Mouse (Mus musculus) liver, postnatal 0 days (tissue): Measurements from ENCODE around the gene Mlxipl. TPM values are rescaled to one million over a fixed set of nuclear protein-coding genes. Genes with fewer than 3 reads are reported as not detected.
A peak's percentile ranks its signal among the peaks of the same experiment; 100 is the strongest.

Experiments
- ATAC-seq: fragments of 200-750 bp; cut with Nextera tagmentation; 2 replicates; pipeline ENCODE4 v1.8.0; 2017; ENCODE audit warnings: mild to moderate bottlenecking, moderate library complexity
- DNase-seq: peaks from one replicate; pipeline ENCODE4 v3.0.0-alpha.2; 2016
- H3K27ac ChIP-seq: fragments of 300-500 bp; sonication (generic); 2 replicates; pipeline ENCODE4 v1.5.1; 2014; ENCODE audit warnings: antibody characterized with exemption, moderate library complexity, mild to moderate bottlenecking, low read depth
- H3K27me3 ChIP-seq: fragments of 300-500 bp; sonication (generic); 2 replicates; pipeline ENCODE4 v1.6.1; 2014; ENCODE audit warnings: low read length, control low read depth, mixed read lengths; ENCODE audit not compliant: insufficient read depth
- H3K36me3 ChIP-seq: fragments of 300-500 bp; sonication (generic); replicated peaks from 2 replicates; pipeline ENCODE4 v1.6.1; 2014; ENCODE audit warnings: mild to moderate bottlenecking, control low read depth, low read length, moderate library complexity, mixed read lengths; ENCODE audit not compliant: insufficient read depth
- H3K4me1 ChIP-seq: fragments of 300-500 bp; sonication (generic); 2 replicates; pipeline ENCODE4 v1.6.1; 2014; ENCODE audit warnings: antibody characterized with exemption, mild to moderate bottlenecking, control low read depth; ENCODE audit not compliant: insufficient read depth
- H3K4me2 ChIP-seq: fragments of 300-500 bp; sonication (generic); 2 replicates; pipeline ENCODE4 v1.6.1; 2014; ENCODE audit warnings: low read depth, mild to moderate bottlenecking, low read length, moderate library complexity, mixed read lengths
- H3K4me3 ChIP-seq: fragments of 300-500 bp; sonication (generic); 2 replicates; pipeline ENCODE4 v1.5.1; 2014; ENCODE audit warnings: low read depth, low read length
- H3K9ac ChIP-seq: fragments of 300-500 bp; sonication (generic); replicated peaks from 2 replicates; pipeline ENCODE4 v1.6.1; 2014; ENCODE audit warnings: mild to moderate bottlenecking, moderate library complexity
- H3K9me3 ChIP-seq: fragments of 300-500 bp; sonication (generic); 2 replicates; pipeline ENCODE4 v1.6.1; 2016; ENCODE audit warnings: mild to moderate bottlenecking, control low read depth, low read length, mixed read lengths
- CTCF ChIP-seq: sonication (generic); IDR thresholded peaks from 2 replicates; pipeline ENCODE4 v1.5.1; 2016; ENCODE audit warnings: antibody characterized with exemption, low read depth
- EP300 ChIP-seq: IDR thresholded peaks from 2 replicates; pipeline ENCODE4 v1.6.1; 2016; ENCODE audit warnings: antibody characterized with exemption, low read depth, mild to moderate bottlenecking
- WGBS: fragments of 180-500 bp; shearing (Covaris S2); extraction: QIAGEN DNeasy Blood & Tissue Kit; methylation state at CpG from one replicate; pipeline ENCODE4 v1.1.7; 2014; ENCODE audit not compliant: insufficient replicate concordance; 5-methylcytosine and 5-hydroxymethylcytosine counted together
- polyA plus RNA-seq: library from polyadenylated mRNA; unstranded; fragments of >200 nt; fragmentation: Nextera tagmentation; extraction: Ambion mirVana; gene quantifications from 2 replicates; pipeline ENCODE4 v1.2.1, GENCODE M21; 2015

Mlxipl gene
- polyA plus RNA-seq, 1 experiment from 2014 or later, result 18.2 TPM

DNA sequence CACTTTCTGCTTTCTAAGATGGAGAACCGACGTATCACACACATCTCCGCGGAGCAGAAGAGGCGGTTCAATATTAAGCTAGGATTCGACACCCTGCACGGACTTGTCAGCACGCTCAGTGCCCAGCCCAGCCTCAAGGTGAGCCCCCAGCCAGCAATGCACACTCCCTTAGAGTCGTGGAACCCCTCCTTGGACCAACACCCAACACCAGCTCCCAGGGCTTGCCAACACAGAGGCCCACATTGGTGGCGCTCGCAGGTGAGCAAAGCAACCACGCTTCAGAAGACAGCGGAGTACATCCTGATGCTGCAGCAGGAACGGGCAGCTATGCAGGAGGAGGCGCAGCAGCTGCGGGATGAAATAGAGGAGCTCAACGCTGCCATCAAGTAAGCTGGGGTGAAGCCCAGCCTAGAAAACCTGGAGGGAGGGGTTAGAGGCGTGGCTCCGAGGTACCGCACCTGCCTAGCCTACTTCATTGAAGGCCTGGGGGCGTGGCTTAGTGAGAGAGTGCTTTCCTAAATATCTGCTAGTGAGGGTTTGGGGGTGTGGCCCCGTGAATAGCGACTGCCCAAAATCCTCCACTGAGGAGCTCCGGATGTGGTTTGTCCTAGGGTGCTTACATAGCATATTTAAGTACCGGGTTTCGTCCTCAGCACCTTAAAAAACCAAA lies 44.2 kb downstream of the Mlxipl start:
- no peak overlapping the region for H3K4me3 ChIP-seq
- ATAC-seq (peak; percentile 33), DNase-seq (peak; percentile 52)
- H3K4me1 ChIP-seq, result peaks cover 11% of the 10 kb centered on the region; the same call in 1 of the 2 replicates
- H3K27me3 ChIP-seq, result peaks cover 10% of the 10 kb centered on the region; the same call in 1 of the 2 replicates
- no peaks in the 10 kb centered on the region for H3K9me3 ChIP-seq
- 17% methylated on average over 26 of the region's 26 CpGs for WGBS
- TF ChIP-seq CTCF (no peak), EP300 (no peak)
- H3K36me3 ChIP-seq, result 0 out of 2 replicates have a peak, but pooled peaks cover 7% of the 10 kb centered on the region
- no peak overlapping the region for H3K9ac ChIP-seq
- peak overlapping the region; percentile 64 for H3K4me2 ChIP-seq
- H3K27ac ChIP-seq, result no peak overlapping the region

DNA sequence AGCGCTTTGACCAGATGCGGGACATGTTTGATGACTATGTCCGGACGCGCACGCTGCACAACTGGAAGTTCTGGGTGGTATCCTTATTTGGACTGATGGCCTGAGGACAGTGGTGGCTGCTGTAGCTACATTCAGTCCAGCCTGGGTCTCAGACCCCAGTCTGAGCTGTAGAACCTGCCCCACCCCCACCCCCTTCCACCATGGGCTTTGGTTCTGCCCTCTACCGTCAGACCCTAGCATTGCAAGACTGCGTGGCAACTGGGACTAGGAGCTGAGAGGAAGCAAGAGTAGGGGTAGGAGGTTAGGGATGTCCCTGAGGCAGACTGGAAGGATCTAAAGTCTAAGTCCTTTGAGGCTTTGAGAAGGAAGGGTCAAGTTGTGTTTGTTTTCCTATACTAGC lies 44.8 kb downstream of the Mlxipl start:
- peaks cover 11% of the 10 kb centered on the region; the same call in 1 of the 2 replicates for H3K4me1 ChIP-seq
- no peak overlapping the region for H3K9ac ChIP-seq
- peak overlapping the region; percentile 64 for H3K4me2 ChIP-seq
- DNase-seq, result peak; percentile 59
- no peaks in the 10 kb centered on the region for H3K9me3 ChIP-seq
- H3K36me3 ChIP-seq, result 0 out of 2 replicates have a peak, but pooled peaks cover 3% of the 10 kb centered on the region
- 42% methylated on average over 8 of the region's 8 CpGs for WGBS
- H3K27me3 ChIP-seq, result peaks cover 10% of the 10 kb centered on the region; the same call in 1 of the 2 replicates
- ATAC-seq, result no peak
- TF ChIP-seq EP300, result no peak
- TF ChIP-seq CTCF, result peak; percentile 68
- H3K4me3 ChIP-seq, result no peak overlapping the region
- H3K27ac ChIP-seq, result no peak overlapping the region

DNA sequence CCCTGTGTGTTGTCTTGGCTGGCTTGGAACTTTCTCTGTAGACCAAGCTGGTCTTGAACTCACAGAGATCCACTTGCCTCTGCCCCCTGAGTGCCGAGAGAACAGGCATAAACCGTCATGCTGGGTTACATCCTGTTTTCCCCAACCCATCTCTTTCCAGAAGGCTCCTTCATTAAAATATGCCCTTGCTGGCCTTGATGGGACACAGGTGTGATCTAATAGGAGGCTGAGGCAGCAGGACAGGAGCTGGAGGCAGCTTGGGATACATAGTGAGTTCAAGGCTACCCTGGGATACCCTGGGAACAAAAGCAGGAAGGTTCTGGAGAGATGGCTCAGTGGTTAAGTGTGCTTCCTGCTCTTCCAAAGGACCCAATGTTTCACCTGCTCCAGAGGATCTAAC lies 50.2 kb downstream of the Mlxipl start:
- DNase-seq, result no peak
- no peaks in the 10 kb centered on the region for H3K27me3 ChIP-seq
- no peak overlapping the region for H3K27ac ChIP-seq
- H3K9ac ChIP-seq, result no peak overlapping the region
- no peak for ATAC-seq
- TF ChIP-seq EP300, result no peak
- H3K36me3 ChIP-seq, result 0 out of 2 replicates have a peak, but pooled peaks cover 3% of the 10 kb centered on the region
- H3K4me2 ChIP-seq, result no peak overlapping the region
- H3K4me3 ChIP-seq, result no peak overlapping the region
- no peaks in the 10 kb centered on the region for H3K9me3 ChIP-seq
- WGBS, result 65% methylated on average over 2 of the region's 2 CpGs
- H3K4me1 ChIP-seq, result 0 out of 2 replicates have a peak, but pooled peaks cover under 1% of the 10 kb centered on the region

DNA sequence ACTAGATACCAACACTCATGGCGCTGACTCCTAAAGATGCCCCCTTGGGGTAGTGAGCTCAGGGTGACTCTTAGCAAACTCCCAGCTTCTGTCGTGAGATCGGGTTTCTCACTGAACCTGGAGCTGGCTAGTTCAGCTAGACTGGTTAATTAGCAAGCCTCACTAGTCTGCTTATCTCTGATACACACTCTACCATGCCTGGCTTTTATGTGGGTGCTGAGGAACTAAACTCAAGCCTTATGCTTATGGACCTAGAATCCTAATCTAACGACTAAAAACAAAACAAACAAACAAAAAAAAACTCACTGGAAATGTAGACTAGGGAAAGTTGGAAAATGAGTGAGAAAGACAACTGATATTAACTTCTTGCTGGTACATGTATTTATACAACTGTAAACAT lies 54.8 kb downstream of the Mlxipl start:
- Histone ChIP-seq H3K4me1 (peaks cover 8% of the 10 kb centered on the region), H3K4me3 (no peak overlapping the region), H3K4me2 (no peak overlapping the region), H3K27me3 (no peaks in the 10 kb centered on the region), H3K27ac (no peak overlapping the region), H3K9ac (no peak overlapping the region), H3K36me3 (no peaks in the 10 kb centered on the region), H3K9me3 (no peaks in the 10 kb centered on the region)
- ATAC-seq (no peak), DNase-seq (no peak)
- 44% methylated on average over 4 of the region's 4 CpGs for WGBS
- TF ChIP-seq EP300 (no peak), CTCF (no peak)

DNA sequence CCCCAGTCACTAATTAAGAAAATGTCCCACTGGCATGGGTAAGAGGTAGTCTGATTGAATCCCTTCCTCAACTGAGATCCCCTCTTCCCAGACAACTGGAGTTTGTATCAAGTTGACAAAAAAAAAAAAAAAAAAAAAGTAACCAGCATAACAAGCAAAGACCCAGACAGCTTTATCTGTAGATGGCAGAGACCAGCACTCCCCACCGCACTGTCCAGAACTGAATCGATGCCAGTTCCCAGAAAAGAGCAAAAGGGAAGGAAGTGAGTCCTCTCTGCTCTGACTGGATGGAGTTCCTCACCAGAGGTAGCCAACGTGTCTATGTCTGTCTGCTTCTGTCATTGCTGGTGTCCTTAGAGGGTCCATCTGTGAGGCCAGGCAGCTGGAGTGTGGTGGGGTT lies 55.8 kb downstream of the Mlxipl start:
- Histone ChIP-seq H3K4me3 (no peak overlapping the region), H3K27me3 (no peaks in the 10 kb centered on the region), H3K4me1 (peaks cover 11% of the 10 kb centered on the region), H3K36me3 (no peaks in the 10 kb centered on the region), H3K4me2 (no peak overlapping the region), H3K9me3 (no peaks in the 10 kb centered on the region), H3K27ac (no peak overlapping the region), H3K9ac (no peak overlapping the region)
- no peak for ATAC-seq
- no peak for TF ChIP-seq CTCF
- no peak for TF ChIP-seq EP300
- no peak for DNase-seq
- 30% methylated on average over 3 of the region's 3 CpGs for WGBS

DNA sequence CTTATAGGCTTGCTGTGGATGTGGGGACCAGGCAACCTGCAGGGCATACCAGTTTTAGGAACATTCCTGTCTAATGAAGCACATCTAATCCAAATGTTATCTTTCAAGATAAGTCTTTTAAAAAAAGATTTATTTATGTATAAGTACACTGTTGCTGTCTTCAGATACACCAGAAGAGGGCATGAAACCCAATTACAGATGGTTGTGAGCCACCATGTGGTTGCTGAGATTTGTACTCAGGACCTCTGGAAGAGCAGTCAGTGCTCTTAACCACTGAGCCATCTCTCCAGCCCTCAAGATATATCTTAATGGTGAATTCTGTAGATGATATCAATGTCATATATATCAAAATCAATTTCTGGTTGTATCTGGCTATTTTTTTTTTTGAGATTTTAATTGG lies 56.3 kb downstream of the Mlxipl start:
- Histone ChIP-seq H3K4me1 (peaks cover 13% of the 10 kb centered on the region), H3K36me3 (no peaks in the 10 kb centered on the region), H3K4me2 (no peak overlapping the region), H3K27me3 (no peaks in the 10 kb centered on the region), H3K27ac (no peak overlapping the region), H3K9me3 (no peaks in the 10 kb centered on the region), H3K4me3 (no peak overlapping the region), H3K9ac (no peak overlapping the region)
- DNase-seq (no peak), ATAC-seq (no peak)
- no peak for TF ChIP-seq CTCF
- TF ChIP-seq EP300, result no peak

DNA sequence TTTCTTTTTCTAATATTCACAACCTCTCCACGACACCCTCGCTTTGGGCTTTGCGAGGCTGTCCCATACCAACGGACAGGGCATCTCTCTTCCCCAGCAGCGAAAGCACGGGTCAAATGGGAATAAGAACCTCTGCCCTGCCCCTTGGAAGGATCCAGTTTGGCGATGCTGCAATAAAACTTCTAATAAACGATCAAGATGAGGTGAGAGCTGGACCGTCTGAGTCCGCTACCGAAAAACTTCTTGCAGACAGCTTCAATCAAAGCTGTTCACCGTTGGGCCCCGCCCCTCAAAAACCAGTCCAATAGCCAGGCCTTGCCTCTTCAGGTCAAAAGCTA lies 59.0 kb downstream of the Mlxipl start:
- no peak for TF ChIP-seq EP300
- no peak for TF ChIP-seq CTCF
- 1% methylated on average over 13 of the region's 13 CpGs for WGBS
- DNase-seq (no peak), ATAC-seq (no peak)
- H3K36me3 ChIP-seq, result peaks cover 8% of the 10 kb centered on the region
- H3K9ac ChIP-seq, result peak overlapping the region; percentile 68
- peak overlapping the region; percentile 93 for H3K27ac ChIP-seq
- H3K4me1 ChIP-seq, result peaks cover 15% of the 10 kb centered on the region
- peak overlapping the region; percentile 91 for H3K4me3 ChIP-seq
- H3K9me3 ChIP-seq, result no peaks in the 10 kb centered on the region
- no peaks in the 10 kb centered on the region for H3K27me3 ChIP-seq
- H3K4me2 ChIP-seq, result peak overlapping the region; percentile 98
